Mouse (Mus musculus): ENCODE data around the gene Hoxa1.

The Hoxa1 gene

DNA sequence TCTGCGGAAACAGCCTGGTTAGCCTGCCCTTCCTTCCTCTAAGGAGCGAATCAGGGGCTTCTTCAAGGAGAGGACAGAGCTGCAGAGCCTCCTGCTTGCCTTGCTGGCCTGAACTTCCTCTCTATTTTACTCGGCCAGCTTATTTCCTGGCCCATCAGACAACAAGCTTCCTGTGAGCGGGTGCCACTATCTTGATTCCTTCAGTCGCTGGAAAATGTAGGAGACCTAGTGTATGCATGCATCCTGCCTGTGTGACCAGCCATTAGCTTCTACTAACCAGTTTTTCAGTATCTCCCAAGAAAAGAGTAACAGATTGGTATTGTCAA lies 12.7 kb upstream of the Hoxa1 start:
- DNase-seq (ENCODE audit: low spot score in 2 of 2): no peak

DNA sequence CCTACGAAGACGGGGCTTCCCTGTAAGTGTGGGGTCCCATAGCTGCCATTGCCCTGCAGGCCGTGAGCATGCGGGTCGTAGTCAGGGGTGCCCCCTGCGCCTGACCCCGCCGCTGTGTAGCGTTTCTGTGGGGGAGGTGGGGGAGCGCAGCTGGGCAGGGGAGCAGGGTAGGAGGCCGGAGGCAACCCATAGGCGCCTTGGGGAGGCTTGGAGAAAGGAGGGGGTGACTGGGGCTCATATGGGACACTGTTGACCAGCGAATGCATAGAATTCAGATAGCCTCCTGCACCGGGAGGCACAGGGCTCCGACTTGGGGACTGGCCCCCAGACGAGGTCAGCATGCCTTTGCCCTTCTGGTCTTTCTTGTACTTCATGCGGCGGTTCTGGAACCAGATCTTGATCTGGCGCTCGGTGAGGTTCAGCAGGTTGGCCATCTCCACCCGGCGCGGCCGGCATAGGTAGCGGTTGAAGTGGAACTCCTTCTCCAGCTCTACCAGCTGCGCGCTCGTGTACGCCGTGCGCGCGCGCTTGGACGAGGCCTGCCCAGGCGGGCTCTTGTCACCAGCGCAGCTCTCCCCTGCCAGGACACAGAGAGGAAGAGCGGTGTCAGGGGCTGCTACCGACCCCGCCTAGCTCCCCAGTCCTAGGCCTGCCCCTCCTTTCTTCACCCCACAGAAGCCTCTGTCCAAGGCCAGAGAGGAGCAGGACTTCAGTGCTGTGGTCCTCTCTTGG lies 12.2 kb upstream of the Hoxa1 start:
- DNase-seq (ENCODE audit: low spot score in 2 of 2): no peak

DNA sequence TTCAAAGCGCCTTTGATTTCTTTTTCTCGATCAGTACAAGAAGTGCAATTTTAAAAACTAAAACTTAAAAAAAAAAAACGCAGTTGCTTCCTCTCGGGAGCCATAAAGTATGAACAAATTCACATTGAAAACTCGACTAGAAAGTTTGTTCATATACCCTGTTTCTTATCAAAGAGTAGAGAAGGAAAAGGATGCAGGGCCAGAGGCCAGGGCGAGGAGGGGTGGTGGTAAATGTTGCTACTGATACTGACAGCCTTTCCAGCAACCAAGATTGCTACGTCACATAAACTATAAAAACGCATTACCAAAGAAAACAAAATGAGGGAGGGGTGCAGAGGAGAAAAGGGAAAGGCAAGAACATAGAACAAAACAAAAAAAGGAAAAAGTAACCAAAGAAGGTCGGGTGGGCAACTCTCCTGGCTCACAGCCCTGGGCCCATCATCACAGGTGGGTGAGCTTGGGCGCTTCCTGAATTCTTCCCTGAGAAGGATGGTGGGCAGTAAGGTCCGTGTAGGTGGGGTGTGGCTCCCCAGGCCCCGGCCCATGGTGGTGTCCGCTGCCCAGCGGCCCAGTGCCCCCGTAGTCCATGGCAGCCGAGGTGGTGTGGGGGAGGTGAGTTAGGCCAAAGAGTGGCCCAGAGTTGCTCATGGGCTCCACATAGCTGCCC lies 11.5 kb upstream of the Hoxa1 start:
- DNase-seq (ENCODE audit: low spot score in 2 of 2): no peak

DNA sequence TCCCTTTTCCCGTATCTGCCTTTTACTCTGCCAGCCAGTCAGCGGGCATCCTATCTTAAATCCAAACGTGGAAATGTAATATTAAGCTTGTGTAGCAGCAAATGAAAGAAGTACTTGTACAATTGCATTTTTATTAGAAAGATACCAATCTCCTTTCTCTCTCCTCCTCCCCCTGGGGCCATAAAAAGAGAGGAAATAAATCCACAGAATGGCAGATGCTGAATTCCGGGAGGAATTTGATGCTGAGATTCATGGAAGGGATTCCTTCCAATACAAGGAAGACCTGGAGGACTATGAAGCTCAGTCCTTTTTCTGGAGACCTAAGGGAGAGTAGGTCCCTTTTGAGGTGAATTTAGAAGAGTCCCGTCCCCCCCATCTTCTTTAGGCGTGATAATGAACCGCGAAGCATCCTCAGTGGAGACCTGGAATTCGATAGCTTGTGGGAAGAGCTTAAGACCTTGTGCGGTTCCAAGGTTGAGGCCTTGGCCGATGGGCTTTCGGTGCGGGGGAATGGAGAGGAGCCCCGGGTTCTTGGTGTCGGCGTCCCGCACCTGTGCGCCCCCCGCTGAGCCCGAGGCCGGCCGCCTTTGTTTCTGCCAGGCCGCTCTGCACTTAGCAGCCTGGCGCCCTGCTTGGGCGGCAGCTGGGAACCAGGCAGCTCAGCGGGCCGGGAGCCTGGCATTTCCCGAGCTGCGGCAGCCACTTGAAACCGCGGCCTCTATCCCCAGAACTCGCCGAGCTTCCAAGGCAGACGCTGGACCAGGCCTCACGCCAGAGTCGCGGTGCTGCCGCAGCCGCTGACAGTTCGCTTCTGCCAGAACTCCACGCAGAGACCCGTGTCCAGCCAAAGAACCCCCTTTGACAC lies 10.3 kb upstream of the Hoxa1 start:
- no peak for DNase-seq (ENCODE audit: low spot score in 2 of 2)

DNA sequence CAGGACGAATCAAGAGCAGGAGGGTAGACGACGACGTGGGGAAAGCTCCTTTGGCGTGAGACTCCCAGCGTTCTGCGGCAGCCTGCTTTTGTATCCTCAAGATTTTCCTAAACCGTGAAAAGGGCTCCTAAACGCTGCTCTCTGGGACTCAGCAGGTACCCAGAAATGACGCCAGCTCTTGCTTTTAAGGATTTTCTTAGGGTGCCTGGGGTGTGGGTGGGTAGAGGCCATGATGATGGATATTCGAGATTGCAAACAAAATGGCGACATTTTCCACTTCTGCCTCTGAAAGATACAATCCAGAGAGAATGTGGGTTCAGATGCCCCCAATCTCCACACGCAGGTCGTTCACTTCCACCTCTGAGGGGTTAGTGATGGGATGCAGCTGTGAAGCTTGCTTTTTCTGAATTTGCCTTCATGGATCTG lies 9.6 kb upstream of the Hoxa1 start:
- no peak for DNase-seq (ENCODE audit: low spot score in 2 of 2)

DNA sequence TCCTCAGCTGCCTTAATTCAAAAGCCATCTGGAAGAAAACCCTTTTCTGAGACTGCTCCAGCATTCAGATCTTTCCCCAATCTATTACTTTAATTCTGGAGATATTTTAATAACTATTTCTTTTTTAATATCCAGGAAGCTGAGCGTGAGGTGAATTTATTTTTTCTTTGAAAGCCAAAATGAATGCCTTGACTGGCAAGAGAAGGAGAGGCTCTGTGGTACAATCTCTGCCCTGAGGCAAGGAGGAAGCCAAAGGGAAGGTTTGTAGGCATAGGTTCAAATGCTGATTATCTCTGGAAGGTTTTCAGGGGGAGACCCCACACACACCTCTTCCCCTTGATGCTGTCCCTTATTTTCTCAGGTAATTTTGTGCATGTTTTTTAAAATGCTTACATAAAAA lies 9.1 kb upstream of the Hoxa1 start:
- DNase-seq (ENCODE audit: low spot score in 2 of 2): no peak

DNA sequence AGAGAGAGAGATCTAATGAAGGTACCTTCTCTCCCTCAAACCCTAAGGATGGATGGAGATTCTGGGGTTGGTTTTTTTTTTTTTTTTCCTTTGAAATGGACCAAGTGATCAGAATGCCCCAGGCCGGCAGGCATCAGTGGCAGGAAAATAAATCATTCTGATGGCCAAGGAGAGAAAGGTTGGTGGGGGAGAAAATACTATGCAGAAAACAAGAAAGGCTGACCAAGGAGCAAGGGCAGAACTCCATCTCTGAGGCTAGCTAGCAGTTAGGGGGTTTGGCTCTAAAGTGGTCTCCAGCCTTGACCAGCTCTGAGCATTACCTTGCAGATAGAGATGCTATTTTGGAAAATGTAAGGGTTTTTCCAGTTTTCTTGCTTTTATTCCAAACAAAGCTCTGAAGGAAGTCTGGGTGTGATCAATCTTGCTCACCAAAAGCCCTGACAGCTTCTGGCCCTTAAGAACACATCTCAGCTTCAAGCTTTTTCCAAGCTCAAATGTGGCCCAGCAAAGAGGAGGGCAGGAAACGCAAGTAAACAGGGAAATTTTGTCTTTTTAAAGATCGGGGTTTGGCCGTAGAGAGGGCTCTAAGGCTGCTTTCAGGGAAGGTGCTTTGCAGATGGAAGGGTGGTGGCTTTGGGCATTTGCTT lies 8.4 kb upstream of the Hoxa1 start:
- no peak for DNase-seq (ENCODE audit: low spot score in 2 of 2)

DNA sequence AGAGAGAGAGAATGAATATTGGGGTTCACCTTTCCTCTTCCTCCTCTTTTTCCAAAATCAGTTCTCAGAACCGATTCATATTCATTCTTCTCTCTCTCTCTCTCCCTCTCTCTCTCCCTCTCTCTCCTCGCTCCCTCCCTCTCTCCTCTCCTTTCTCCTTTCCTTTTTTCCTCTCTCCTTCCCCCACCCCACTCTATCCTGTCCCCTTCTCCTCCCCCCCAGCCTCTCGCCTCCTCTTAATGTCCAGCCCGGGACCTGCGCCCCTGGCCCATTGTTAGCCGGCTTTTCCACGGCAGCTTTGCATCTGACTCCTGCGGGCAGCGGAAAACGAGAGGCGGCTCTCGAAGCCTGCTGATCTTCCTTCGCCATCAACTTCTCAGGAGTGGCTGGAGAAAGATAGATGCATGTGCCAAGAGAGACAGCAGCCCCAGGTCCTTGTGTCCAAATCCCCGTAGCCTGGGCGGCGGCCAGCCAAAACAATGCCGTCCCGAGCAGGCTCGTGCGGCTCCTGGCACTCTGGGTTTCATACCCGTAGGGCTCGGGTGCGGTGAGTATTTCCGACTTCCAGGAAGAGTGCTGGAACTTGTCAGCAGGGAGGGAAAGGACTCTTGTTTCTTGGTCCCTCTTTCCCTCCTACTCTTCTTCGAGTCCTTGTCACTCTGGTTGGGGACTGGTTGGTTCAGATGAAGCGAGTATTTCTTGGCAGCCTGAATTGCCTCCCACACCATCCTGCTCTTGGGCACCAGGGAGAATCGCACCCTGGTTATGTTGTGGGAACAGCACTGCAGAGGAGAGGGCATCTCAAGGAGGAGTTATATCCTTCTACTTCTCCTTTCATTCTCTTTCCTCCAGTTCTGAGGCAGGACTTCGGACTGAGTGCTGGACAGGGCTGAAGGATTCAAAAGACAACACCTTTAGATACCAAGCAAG lies 7.6 kb upstream of the Hoxa1 start:
- DNase-seq (ENCODE audit: low spot score in 2 of 2): no peak

DNA sequence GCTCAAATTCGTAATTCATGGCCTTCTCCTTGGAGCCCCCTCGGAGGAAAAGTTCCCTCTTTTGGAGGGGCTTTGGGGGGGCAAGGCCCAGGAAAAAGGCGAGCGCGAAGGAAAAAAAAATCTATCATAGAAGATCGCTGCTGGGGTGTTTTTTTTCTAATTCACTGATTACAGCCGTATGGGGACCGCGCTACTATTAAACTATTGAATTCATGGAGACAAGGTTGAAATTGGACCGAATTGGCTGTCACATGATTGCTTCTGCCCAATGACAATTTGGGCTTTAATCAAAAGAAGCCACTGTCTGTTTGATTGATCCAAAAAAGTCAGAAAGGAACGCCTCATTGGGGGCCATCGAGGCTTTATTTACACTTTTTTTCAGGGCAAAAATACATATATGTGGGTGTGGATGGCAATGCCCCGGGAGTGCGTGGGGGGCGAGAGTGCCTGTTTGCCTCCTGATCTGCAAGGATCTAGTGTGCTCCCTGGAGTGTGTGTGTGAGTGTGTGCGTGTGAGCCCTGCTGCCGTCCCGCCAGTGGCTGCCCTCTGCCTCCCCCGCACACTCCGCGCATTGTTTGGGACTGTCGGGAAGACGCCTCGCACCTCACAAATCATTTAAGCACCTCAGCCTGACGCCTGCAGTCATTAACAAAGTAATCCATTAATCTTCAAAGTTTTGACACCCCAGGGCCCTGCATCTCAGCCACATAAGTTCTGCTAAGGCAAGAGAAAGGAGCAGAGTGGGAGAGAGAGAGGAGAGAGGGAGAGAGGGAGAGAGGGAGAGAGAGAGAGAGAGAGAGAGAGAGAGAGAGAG lies 6.7 kb upstream of the Hoxa1 start, which contains the start of gene Hoxa2:
Hoxa2 (minus strand) TSS at position 206 of the 815 bp plus-strand sequence.
- DNase-seq (ENCODE audit: low spot score in 2 of 2): no peak

DNA sequence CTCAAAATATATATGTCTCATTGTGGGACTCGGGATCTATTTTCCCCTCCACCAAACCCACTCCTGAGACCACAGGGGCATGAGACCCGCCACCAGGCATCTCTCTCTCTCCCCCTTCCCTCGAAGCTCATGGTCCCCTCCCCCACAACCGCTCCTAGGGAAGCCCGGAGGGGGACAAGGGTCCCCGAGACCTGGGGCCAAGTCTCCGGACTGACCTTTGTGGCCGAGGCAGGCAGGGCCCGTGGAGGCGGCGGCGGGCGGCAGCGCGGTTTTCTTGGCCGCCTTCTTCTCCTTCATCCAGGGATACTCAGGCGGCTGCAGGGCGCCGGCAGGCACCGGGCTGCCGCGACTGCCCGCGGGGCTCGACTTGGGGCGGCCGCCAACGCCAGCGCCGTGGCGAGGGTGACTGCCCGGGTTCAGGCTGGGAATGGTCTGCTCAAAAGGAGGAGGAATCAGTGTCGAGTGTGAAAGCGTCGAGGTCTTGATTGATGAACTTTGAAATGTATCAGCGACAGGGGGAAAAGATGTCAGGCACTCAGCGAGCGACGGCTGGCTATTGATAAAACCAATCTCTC lies 6.0 kb upstream of the Hoxa1 start:
- DNase-seq (ENCODE audit: low spot score in 2 of 2): no peak

DNA sequence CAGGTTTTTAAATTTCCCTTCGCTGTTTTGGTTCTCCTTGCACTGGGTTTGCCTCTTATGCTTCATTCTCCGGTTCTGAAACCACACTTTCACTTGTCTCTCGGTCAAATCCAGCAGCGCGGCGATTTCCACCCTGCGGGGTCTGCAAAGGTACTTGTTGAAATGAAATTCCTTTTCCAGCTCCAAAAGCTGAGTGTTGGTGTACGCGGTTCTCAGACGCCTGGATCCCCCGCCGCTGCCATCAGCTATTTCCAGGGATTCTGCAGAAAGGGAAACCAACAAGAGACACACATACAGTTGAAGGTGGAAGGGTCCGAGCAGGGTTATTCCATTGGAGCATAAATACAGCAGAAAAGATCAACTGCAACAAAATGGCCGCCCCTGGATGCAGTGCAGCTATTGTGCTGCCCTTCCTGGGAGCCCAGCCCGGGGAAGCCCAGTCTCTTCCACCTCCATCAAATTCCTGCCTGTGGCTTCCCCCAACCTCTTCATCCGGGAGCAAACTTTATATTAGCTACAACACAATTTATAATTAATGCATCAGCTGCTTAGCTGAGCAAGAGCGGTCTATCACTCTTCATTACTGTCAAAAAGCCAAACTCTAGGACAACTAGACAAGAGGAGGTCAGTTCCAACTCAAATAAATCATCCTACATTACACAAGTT lies 5.4 kb upstream of the Hoxa1 start:
- DNase-seq (ENCODE audit: low spot score in 2 of 2): no peak

DNA sequence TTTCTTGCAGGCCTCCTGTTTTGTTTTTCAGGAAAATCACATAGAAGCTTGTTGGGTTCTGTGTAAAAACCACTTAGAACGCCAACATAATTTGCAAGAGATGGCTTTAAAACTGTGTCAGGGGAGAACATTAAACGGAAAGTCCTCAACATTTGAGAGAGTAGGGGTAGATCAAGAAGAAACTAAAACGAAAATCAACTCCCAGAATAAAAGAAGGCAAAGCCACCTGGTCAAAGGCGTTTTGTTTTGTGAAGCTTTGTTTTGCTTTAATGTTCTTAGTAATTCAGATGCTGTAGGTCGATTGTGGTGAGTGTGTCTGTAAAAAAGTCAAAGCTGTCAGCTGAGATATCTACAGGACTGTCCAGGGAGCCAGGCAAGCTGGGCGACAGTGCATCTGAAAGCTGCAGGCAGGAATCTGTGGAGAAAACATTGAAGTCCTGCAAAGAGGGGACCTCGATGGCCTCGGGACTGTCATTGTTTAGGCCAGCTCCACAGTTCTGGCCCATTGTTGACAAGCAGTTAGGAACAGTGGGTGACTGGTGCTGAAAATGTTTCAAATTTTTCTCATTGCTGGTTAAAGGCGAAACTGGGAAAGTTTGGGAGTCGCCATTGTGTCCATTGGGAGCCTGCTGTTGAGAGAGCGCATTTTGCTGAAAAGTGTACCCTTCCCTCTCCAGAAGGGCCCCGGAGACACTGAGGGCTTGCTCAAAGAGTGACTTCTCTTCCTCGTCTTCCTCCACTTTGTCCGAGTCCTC lies 4.7 kb upstream of the Hoxa1 start:
- DNase-seq (ENCODE audit: low spot score in 2 of 2): no peak

DNA sequence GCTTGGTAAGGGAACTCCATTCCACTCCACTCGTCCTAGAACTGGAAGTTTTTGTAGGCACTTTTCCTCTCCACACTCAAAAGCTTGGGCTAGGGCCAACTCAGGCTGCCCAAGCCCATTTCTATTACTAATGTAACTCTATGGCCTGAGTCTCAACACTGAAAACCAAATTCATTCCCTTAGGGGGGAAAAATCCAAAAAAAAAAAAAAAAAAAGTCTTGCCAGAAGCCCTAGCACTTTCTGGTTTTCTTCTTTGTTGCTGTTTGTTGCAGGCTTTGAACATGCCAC lies 3.9 kb upstream of the Hoxa1 start:
- no peak for DNase-seq (ENCODE audit: low spot score in 2 of 2)

DNA sequence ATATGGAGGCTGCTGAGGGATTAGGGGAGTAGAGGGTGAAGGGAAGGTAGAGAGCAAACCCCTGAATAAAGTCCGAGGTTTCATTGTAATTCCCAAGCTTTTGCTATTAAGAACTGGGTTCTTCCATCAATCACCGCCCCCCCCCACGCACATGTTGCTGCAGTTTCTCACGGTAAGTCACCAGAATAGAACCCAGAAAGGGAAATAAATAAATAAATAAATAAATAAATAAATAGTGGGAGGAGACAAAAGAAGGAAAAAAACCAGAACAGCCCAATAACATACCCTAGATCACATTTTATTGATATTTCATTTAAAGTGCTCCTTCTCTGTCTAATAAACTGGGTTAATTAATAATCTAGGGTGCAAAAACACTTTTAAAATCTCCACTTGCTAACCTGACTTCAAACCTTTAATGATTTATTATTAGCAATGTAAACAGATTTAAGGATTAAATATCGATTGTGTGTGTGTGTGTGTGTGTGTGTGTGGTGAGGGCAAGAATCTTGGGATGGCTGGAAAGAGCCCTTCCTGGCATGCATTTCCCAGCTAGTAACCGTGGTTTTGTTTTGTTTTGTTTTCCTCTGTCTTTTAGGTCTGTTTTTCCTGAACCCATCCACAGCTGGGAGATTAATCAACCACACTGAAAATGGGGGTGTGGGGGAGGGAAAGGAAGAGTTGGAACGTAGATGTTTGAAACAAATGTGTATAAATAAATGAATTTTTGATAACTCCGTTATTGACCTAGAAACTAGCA lies 3.4 kb upstream of the Hoxa1 start:
- DNase-seq (ENCODE audit: low spot score in 2 of 2): no peak

DNA sequence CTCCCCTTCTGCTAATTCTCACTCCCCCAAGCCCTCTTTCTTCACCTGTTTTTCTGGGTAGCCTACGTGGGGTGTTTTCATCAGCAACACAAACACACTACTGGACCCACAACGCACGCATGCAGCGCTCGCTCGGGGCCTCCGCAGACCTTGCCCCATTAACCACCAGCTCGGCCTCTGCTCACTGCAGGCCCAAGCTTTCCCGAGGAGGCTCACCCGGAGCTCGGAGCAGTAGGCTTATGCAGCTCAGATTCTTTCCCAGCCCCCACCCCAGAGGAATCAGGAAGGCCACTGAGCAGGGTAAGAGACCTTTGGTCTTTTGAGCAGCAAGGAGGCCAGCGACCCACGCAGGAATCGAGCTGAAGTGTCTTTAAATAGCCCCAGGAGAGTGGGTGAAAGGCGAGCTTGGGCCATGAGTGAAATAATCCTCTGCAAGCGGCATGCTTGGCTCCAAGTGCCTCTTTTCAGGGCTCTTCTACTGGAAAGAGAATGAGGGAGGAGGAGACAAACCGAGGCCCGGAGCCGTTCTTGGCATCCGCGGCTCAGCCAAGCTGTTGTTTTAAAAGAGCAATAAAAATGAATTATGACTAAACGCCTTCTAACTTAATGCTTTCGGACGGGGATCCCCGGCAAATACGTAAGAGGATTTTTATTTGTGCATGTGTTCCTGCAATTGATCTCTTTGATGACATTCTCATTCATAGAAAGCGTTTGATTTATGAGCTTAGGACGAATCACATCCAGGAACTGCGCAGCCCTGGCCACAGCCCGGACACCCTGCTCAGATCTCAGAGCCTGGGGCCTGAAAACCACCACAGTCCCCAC lies 2.6 kb upstream of the Hoxa1 start:
- DNase-seq (ENCODE audit: low spot score in 2 of 2): no peak

DNA sequence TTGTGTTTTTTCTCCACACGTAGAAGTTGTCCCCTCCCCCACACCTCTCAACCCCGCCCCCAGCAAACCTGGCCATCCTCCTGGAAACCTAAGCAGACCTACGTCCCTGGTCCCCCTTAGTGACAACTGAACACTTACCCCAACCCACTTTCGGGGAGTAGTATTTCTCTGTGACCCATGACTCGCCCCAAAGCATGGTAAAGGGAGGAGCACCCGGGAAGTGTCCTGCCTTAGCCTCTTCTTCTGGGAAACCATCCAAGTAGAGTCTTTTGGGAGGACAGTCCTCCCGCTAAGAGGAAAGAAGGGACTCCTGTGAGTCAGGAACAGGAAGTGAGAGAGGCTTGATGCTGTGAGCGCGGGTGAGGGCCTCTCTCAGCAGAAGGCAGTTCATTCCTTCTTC lies 1.9 kb upstream of the Hoxa1 start:
- no peak for DNase-seq (ENCODE audit: low spot score in 2 of 2)

DNA sequence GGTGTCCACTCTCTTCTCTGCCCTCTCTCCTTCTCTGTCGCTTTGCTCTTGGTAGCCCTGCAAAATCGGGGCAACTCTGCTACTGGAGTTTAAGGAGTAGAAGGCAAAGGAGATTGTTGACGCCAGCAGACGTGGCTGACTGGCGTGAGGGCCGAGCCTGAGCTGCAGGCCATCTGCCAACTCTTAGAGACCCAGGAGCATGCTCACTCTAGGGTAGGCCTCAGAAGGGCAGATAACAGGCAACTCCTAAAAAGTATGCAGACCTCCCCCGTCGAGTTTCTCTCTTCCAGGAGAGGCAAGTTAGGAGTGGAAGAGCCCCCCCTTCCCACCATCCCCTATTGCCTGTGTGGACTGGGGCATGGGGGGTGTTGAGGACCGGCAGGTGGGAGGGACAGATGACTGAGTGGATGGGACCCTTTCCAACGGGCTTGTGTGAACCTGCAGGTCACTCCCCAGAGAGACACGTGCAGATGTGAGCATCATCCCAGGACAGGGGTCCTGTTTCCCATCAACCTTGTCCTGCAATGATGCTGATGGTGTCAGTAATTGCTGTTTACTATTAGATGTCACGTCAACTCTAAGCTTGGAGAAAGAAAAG lies 1.1 kb upstream of the Hoxa1 start:
- no peak for DNase-seq (ENCODE audit: low spot score in 2 of 2)
